Mouse (Mus musculus) frontal cortex, postnatal 10 days (tissue): ENCODE measurements at regions not wholly inside any gene's neighbourhood (a gene's known extent, or its start where the extent isn't known, plus 50 kb on each side); places are given as distances from the start of the nearest gene placed in this dataset.
"Not testable (repeated sequence)": the region's sequence is repeated elsewhere in the genome, so short reads cannot be mapped to it uniquely, and the experiment has no call there.

Experiments used
- DNase-seq, 2 experiments: peaks; one replicate each; pipeline ENCODE4 v3.0.0; 2022; ENCODE audit warnings: low spot score in 2 of 2, mixed read lengths in 1 of 2

- DNase-seq: no peak
Measured at GRCm38 (mm10) chr5:17208554-17209283, 164.3 kb upstream of the Speer4f2 start.

DNA sequence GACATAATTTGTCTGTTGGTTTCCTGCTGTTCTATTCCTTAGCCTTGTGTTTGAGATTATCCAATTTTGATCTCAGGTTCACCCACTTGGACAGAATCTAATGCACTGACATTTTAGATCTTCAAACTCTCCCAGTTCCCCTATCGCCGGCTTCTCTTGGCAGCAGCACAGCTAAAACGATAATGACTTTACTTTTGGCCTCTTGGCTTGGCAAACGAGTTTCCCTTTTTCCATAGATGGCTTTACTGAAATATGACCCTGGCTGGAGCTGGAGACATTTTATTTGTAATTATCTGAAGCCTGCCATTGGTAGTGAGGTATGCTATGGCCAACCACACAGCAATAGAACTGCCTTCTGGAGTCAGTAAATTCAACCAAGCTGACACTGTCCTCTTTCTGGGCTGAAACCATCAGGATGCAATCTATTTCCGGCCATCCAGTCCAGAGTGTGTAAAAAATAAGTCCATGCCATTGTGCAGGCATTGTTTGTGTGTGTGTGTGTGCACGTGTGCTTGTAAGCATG is 162.2 kb upstream of the Speer4f2 start:
- DNase-seq: no peak

GRCm38 (mm10) chr5:17223542-17223941 is 149.4 kb upstream of the Speer4f2 start:
- DNase-seq: not testable (repeated sequence)

DNA sequence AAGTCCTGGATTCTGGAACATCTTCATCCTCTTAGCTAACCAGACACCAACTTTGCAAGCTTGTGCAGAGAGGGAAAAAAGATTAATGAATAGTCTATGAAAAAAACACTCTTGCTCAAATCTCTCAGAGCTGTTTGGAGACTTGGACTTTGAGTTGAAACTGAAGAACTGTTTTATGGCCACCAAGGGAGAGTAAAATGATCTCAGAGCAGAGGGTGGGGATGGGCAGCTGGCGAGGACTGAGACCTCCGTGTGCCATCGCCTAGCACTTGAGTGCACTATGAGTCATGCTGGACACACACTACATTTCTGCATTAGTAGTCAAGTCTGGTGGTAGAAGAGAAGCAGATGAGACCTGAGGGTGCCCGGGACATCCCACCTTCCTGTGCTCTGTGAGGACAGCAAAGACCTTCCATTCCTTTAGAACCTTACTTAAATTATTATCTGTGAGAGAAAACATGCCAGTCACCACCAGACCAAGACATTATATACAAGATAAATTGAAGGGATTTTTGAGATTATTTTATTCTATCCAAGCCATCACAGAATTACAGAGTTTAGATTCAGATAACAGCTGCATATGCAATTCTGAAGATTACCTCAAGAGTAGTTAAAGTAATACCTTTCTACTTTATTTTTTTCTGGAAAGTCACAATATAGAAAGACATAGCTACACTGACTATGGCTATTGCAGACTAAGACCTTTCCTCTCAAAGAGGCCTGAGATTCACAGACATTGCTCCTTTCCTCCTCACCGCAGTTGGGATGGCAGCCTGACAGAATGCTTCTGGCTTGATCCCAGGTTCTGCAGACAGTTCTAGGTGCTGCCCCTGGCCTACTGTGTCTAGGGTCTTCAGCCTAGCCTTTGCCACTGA is 125.0 kb upstream of the Speer4f2 start:
- DNase-seq: no peak

DNA sequence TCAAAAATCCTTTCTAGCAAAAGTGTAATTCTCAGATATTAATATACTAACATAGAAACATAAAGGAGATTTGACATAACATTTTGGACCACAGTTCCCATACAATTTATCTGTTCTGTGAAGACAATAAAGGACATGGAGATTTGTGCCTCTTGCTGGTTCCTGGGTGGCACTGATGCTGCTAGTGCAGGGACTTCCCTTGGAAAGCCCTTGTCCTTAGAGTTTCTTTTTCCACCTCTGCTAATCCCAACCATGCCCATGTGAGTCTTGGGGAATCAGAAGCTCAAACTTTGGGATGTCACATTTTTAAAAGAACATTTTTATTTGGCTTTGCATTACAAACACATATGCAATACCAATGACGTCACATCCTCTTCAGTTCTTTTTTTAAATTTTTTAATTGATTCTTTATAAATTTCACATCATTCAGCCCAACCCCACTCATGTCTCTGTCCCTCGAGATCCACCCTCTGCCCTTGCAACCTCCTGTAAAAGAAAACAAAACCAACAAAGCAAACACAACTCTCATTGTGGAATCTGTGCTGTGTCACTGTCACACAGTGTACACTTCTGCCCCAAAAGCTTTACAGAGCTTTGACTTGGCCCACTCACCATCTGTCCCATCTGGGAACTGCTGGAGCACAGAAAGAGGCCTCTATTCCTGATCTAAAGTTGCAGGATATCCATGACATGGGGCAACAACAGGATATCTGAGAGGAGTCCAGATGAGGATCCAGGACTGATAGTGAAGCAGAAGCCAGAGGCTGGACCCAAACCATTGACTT is 112.2 kb upstream of the Speer4f2 start:
- DNase-seq: no peak

DNA sequence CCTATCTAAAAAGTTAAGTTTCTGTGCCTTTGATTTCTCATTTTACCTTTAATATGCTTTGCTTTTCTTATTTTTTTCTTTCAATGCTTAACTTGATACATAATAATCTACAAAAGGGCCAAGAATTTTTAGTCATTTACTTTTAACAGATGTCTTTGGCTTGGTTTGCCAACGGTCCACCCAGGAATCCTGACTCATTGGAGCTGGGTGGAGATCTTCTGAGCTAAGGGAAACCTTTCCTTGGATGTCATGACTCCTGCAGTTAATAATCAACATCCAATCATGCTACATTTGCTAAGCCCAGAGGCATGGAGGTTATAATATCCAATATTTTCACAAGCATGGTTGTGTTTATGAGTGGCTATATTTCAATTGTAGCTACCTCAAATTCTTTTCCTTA is 110.9 kb upstream of the Speer4f2 start:
- no peak for DNase-seq

DNA sequence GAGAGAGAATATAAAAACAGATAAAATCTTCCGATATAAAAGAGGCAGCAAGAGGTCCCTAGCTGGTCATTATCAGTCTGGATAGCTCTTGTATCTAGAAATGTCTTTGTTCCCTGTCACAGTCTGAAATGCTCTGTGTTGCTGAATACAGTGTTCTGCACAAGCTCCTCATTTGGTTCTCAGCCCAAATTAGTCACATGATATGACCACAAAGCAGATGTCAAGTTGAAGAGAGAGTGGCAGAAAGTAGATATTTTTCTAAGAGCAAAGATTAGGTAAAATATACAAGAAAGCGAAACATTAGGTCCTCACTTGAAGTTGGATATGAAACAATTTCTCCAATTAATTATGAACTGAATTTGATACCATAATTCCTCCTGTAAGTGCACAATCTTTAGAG is 101.8 kb upstream of the Speer4f2 start:
- DNase-seq: no peak

DNA sequence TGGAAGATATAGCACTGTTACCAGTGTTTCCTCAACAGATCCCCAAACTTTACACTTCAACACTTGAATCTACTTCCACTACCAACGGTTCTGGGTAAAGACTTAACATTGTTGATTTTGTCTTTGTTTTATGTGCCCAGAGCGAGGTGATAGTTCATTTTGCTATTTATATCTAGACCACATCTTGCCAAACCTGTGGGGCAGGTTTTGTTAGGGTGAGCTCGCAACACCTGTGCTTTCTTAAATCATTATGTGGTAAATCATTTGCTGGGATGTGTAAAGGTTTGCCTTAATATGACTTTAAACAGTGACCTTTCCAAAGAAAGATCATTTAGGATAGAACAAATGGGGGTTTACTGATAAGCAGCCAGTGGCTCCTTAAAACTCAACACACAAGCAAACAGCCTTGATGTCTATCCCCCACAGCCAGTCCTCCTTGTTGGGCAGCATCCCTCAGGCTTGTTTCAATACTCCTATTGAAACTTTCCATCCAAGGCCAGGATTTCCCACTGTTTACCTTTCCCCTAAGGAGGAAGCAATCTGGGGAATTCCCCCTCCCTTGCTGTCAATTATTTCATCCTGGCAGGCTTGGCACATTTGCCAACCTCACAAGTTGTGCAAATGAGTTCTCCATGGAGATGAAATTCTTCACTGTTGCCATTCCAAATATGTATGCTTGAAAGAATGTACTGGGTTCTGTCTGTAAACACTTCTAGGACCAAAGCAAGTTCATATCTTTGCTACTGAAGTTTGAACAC is 101.1 kb upstream of the Speer4f2 start:
- no peak for DNase-seq

GRCm38 (mm10) chr5:17275346-17275745 is 97.6 kb upstream of the Speer4f2 start:
- DNase-seq: no peak

DNA sequence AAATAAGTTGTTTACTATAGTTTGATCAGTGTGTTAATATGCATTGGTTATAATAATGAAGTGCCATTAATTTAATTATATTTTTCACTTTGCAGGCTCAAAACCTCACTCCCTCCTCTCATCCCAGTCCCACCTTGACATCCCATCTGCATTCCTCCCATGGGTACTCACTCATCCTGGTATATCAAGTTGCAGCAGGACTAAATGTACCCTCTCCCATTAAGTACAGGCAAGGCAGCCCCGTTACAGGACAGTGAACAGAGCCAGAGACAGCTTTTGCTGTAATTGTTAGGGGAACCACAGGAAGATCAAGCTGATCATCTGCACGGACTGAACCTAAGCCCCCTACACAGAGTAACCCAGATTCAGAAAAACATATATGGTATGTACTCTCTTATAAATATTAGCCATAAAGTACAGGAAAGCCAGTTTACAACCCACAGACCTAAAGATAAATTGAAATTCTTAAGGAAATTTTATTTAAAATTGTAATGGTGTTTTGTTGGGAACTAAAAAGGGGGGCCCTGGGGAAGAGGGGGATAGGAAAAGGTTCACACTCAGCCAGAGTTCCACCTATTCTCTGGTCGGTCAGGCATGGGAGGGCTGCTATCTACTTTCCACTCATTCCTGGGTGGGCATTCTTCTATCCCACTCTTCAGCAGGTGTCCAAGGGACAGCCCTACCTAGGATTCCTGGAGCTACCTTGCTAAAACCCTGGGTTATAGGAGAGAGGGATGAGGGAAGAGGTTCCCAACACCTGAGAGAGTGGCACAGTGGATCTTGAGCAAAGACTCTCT is 96.0 kb upstream of the Speer4f2 start:
- DNase-seq: no peak

DNA sequence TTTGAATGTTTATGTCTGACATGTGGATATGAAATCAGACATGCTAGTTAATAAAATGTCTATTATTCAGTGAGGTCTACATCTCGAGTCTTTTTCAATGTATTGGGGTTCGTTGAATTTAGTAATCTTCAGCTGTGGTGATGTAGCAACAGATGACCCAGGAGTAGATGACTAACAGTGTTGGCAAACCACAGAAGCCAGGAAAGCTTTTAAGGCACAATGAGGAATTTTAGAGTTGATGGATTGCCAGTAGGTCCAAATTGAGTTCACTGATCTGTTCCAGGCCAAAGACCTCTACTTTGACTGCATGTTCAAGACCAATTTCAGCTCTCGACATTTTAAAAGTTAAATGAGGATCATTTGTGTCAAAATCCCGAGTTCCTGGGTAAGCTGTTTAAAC is 92.8 kb upstream of the Speer4f2 start:
- no peak for DNase-seq

GRCm38 (mm10) chr5:17280951-17281350 is 92.0 kb upstream of the Speer4f2 start:
- DNase-seq: no peak

- no peak for DNase-seq
Measured at GRCm38 (mm10) chr5:17289028-17289427, 84.0 kb upstream of the Speer4f2 start.

GRCm38 (mm10) chr5:17292559-17292958 is 80.4 kb upstream of the Speer4f2 start:
- no peak for DNase-seq

DNA sequence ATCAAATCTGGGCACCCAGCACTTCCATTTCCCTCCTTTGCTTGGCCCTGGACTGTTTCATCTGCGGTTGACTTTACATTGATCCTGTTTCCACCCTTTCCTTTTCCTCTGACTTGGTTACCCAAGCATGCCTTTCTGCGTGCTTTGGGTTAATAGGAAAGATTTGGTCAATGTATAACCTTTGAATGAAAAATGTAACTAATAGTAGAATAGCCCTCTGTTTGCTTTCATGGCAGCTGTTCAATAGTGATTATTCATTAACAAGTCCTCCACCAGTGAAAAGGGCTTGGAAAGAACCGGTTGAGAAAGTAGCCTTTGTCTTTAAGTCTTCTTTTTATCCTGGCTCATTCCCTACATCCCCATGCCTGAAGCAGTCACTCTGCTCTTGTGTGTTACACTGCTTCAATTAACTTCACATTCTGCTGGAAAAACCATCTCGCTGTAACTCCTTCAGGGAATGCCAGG is 76.4 kb upstream of the Speer4f2 start:
- DNase-seq: no peak

GRCm38 (mm10) chr5:17299846-17300245 is 73.1 kb upstream of the Speer4f2 start:
- DNase-seq: no peak

- no peak for DNase-seq
Measured at GRCm38 (mm10) chr5:17321501-17321900, 51.5 kb upstream of the Speer4f2 start.
